Mouse (Mus musculus) hindbrain, embryonic 13.5 days (tissue): ENCODE data around the gene Fbxo42. TPM values are rescaled to one million over a fixed set of nuclear protein-coding genes. Genes with fewer than 3 reads are reported as not detected.

ENCODE experiments used
- ATAC-seq: fragments of 200-750 bp; cut with Nextera tagmentation; 2 replicates; pipeline ENCODE4 v1.8.0; 2017; ENCODE audit warnings: moderate TSS enrichment; ENCODE audit not compliant: low FRiP score
- H3K27ac ChIP-seq: fragments of 300-500 bp; sonication (generic); 2 replicates; pipeline ENCODE4 v1.5.1; 2015; ENCODE audit warnings: inconsistent platforms, mild to moderate bottlenecking, moderate library complexity
- H3K27me3 ChIP-seq: fragments of 300-500 bp; sonication (generic); 2 replicates; pipeline ENCODE4 v1.6.1; 2015; ENCODE audit warnings: mild to moderate bottlenecking, inconsistent platforms
- H3K36me3 ChIP-seq: fragments of 300-500 bp; sonication (generic); 2 replicates; pipeline ENCODE4 v1.6.1; 2015; ENCODE audit warnings: mild to moderate bottlenecking, inconsistent platforms
- H3K4me1 ChIP-seq: fragments of 300-500 bp; sonication (generic); replicated peaks from 2 replicates; pipeline ENCODE4 v1.6.1; 2015; ENCODE audit warnings: inconsistent platforms
- H3K4me2 ChIP-seq: fragments of 300-500 bp; sonication (generic); 2 replicates; pipeline ENCODE4 v1.6.1; 2015; ENCODE audit warnings: inconsistent platforms, mild to moderate bottlenecking, moderate library complexity
- H3K4me3 ChIP-seq: fragments of 300-500 bp; sonication (generic); 2 replicates; pipeline ENCODE4 v1.5.1; 2015; ENCODE audit warnings: mild to moderate bottlenecking, inconsistent platforms
- H3K9ac ChIP-seq: fragments of 300-500 bp; sonication (generic); 2 replicates; pipeline ENCODE4 v1.6.1; 2015; ENCODE audit warnings: mild to moderate bottlenecking, inconsistent platforms
- H3K9me3 ChIP-seq: fragments of 300-500 bp; sonication (generic); 2 replicates; pipeline ENCODE4 v1.6.1; 2016; ENCODE audit warnings: inconsistent platforms
- WGBS: fragments of 180-500 bp; shearing (Covaris S2); methylation state at CpG from one replicate; pipeline ENCODE4 v1.1.7; 2015; 5-methylcytosine and 5-hydroxymethylcytosine counted together
- polyA plus RNA-seq: library from polyadenylated mRNA; unstranded; fragments of >200 nt; fragmentation: Nextera tagmentation; extraction: Ambion mirVana; gene quantifications from 2 replicates; pipeline ENCODE4 v1.2.1, GENCODE M21; 2015

Gene Fbxo42
- polyA plus RNA-seq, 1 experiment from 2014 or later: 21.9 TPM

DNA sequence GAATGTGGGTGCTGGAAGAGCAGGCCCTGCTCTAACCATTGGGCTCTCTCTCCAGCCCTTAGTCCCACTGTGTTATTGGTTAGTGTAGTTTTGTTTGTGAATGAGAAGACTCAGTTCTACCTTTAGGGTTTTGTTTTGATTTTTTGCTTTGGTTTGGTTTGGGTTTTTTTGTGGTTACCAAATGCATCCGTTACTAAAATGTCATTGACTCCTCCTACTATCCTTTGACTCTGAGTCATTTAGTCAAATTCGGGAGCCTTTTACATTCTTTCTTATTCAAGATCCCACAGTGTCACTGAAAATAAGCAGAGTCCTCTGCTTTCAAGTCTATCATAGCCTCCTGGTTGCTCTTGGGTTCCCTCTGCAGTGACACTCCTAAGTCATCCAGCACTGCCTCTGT, 36.2 kb downstream of the Fbxo42 start:
- Histone ChIP-seq H3K4me3 (no peak overlapping the region), H3K9ac (no peak overlapping the region), H3K36me3 (peaks cover 33% of the 10 kb centered on the region), H3K27me3 (no peaks in the 10 kb centered on the region), H3K9me3 (no peaks in the 10 kb centered on the region), H3K4me2 (no peak overlapping the region), H3K4me1 (peaks cover 31% of the 10 kb centered on the region), H3K27ac (no peak overlapping the region)
- no peak for ATAC-seq
- WGBS: 100% methylated on average over 2 of the region's 2 CpGs

DNA sequence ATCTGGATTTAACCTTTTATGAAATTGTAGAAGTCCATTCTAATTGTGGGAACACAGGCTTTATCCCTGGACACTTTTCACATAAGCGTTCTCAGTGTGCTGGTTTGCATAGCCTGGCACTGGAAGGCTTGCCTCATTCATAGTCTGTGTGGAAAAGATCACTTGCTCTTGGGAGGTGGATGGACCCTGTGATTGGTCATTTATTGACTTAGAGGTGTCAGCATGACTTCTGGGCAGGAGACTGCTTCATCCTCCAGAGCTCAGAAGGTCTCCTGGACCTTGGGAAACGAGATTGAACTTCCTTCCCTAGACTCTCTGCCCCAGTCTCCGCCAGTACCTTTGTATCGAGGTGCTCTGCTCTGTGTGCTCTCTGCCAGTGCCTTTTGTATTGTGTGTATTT, 36.7 kb downstream of the Fbxo42 start:
- no peaks in the 10 kb centered on the region for H3K9me3 ChIP-seq
- no peak overlapping the region for H3K9ac ChIP-seq
- 92% methylated on average over 4 of the region's 4 CpGs for WGBS
- peaks cover 26% of the 10 kb centered on the region; the same call in 1 of the 2 replicates for H3K4me1 ChIP-seq
- no peak overlapping the region for H3K4me3 ChIP-seq
- peaks cover 33% of the 10 kb centered on the region for H3K36me3 ChIP-seq
- no peak overlapping the region for H3K4me2 ChIP-seq
- no peak overlapping the region for H3K27ac ChIP-seq
- ATAC-seq: no peak
- H3K27me3 ChIP-seq: no peaks in the 10 kb centered on the region

DNA sequence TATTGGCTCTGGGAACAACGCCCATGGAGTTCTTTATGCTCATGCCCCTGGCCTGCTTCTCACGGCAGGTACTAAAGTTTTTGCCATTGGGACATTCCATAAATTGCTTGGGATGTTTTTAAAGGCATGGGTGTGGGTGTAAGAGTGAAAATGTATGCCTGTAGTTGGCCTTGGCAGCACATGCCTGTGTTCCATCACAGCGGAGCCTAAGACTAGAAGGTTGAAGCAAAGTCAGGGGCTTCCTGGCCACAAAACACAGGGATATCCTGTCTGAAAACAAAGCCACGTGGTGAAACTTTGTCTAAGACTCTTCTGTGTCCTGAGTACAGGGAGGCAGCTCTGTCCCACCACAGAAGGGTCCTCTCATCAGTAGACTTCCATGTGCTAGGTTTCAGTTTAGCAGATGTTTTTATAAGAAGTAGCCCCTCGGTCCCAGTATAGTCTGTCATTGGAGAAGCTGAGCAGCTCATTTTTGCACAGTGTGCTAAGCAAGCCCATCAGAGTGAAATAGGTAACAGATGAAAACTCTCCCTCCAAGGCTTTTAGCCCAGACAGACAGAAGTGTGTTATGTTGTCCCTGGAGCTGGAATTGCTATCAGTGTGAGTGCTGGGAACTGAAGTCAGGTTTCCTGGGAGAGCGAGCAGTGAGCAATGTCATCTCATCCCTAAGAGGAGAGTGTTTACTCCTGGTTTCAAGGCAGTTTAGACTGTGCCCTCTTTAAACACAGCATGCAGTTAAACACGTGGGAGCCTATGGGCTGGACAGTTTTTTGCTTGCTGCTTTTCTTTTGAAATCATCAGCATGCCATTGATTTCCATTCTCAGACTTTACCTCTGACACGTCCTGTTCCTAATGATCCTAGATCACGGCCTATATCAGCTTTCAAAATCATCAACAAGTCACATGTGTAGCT, 39.5 kb downstream of the Fbxo42 start:
- H3K36me3 ChIP-seq: peaks cover 29% of the 10 kb centered on the region
- ATAC-seq: no peak
- WGBS: 76% methylated on average over 9 of the region's 9 CpGs
- H3K9ac ChIP-seq: no peak overlapping the region
- no peak overlapping the region for H3K4me3 ChIP-seq
- no peaks in the 10 kb centered on the region for H3K27me3 ChIP-seq
- peak overlapping the region; percentile 0; the same call in 1 of the 2 replicates for H3K27ac ChIP-seq
- H3K4me2 ChIP-seq: no peak overlapping the region
- peaks cover 17% of the 10 kb centered on the region; the same call in 1 of the 2 replicates for H3K4me1 ChIP-seq
- H3K9me3 ChIP-seq: no peaks in the 10 kb centered on the region

DNA sequence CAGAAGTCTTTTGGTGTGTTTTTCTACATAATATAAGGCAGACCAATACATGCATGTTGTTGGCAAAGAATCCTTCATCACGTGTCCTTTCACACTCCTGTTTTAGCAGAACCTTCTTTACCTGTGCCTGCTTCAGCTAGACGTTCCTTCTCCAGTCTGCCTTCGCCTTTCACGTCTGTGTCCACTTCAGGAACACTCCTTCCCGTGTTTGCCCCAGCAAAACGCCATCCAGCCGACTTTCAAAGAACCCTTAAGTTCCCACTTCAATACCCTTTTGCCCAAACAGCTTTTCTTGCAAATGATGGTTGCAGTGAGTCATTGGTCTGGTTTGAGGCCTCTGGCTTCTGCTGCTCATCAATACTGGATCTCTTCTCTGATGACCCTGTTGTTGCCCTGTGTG, 43.6 kb downstream of the Fbxo42 start:
- no peak for ATAC-seq
- 92% methylated on average over 7 of the region's 7 CpGs for WGBS

DNA sequence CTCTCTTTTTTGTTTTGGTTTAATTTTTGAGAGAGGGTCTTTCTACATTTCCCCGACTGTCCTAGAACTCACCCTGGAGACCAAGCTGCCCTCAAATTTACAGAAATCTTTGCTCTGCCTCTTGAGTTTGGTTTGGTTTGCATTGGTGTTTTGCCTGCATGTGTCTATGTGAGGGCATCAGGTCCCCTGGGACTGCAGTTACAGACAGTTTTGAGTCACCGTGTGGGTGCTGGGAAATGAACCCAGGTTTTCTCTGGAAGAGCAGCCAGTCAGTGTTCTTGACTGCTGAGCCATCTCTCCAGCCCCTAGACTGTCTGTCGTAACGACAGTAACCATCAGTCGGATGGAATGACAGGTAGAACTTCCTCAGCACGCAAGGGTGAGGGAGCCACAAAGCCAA, 46.8 kb downstream of the Fbxo42 start:
- no peak overlapping the region for H3K4me2 ChIP-seq
- H3K9ac ChIP-seq: no peak overlapping the region
- no peak for ATAC-seq
- H3K9me3 ChIP-seq: no peaks in the 10 kb centered on the region
- H3K4me3 ChIP-seq: no peak overlapping the region
- H3K36me3 ChIP-seq: peaks cover 73% of the 10 kb centered on the region
- no peak overlapping the region for H3K27ac ChIP-seq
- H3K27me3 ChIP-seq: no peaks in the 10 kb centered on the region
- 98% methylated on average over 6 of the region's 6 CpGs for WGBS
- no peaks in the 10 kb centered on the region for H3K4me1 ChIP-seq

More for the DNA sequence above, 43.6 kb downstream of the Fbxo42 start:
- H3K27me3 ChIP-seq: no peaks in the 10 kb centered on the region
- no peak overlapping the region for H3K9ac ChIP-seq
- no peak overlapping the region for H3K4me3 ChIP-seq
- H3K9me3 ChIP-seq: no peaks in the 10 kb centered on the region
- H3K4me2 ChIP-seq: no peak overlapping the region
- peaks cover 45% of the 10 kb centered on the region for H3K36me3 ChIP-seq
- H3K4me1 ChIP-seq: peaks cover 9% of the 10 kb centered on the region; the same call in 1 of the 2 replicates
- no peak overlapping the region for H3K27ac ChIP-seq

DNA sequence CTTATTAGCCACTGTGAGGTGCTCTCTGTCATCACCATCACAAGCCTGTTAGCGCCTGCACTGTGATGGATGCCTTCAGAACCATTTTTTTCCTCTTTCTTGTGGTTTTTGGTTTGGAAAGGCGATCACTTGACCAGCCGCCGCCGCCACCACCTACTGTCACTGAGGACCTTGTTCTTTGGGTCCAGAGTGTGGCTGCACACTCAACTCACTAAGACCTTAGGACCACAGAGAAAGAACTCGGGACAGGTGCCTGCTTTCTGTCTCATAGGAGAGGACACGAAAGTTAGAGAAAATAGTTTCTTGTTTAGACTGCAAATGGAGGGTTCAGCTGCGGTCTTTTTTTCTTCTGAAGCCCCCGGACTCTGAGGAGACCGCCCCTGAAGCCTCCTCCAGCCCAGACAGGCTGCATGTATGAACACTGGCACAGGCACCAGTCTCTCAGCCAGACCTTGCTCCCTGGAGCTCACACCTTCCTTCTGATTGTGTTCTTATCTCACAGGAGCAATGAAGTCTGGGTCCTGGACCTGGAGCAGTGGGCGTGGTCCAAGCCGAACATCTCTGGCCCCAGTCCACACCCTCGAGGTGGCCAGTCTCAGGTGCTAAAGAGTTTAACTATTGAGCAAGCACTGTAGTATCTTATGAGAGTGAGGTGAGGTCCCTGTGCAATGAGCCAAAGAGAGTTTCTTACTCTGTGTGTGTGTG, 49.4 kb downstream of the Fbxo42 start:
- over 99% methylated on average over 13 of the region's 13 CpGs for WGBS
- no peak for ATAC-seq
- H3K4me3 ChIP-seq: no peak overlapping the region

DNA sequence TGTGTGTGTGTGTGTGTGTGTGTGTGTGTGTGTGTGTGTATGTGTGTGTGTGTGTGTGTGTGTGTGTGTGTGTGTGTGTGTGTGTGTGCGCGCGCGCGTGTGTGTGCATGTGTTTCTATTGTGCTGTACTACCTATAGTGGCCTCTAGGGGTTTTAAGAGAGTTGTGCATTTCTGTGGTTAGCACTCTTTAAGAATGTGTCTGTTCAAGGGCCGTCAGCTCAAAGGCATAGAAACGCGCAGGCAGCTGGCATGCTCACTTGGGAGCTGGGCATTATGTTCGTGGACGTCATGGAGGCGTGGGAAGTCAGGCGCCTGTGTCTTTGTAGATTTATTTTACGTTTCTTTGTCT, 49.9 kb downstream of the Fbxo42 start:
- no peak for ATAC-seq
- Histone ChIP-seq H3K27me3 (no peaks in the 10 kb centered on the region), H3K9me3 (no peaks in the 10 kb centered on the region), H3K4me1 (no peaks in the 10 kb centered on the region), H3K27ac (no peak overlapping the region), H3K9ac (no peak overlapping the region), H3K4me3 (no peak overlapping the region), H3K36me3 (peaks cover 88% of the 10 kb centered on the region), H3K4me2 (no peak overlapping the region)
- 97% methylated on average over 13 of the region's 13 CpGs for WGBS

More for the DNA sequence above, 49.4 kb downstream of the Fbxo42 start:
- H3K27ac ChIP-seq: no peak overlapping the region
- H3K9ac ChIP-seq: no peak overlapping the region
- H3K36me3 ChIP-seq: peaks cover 86% of the 10 kb centered on the region
- H3K4me1 ChIP-seq: no peaks in the 10 kb centered on the region
- no peak overlapping the region for H3K4me2 ChIP-seq
- no peaks in the 10 kb centered on the region for H3K9me3 ChIP-seq
- no peaks in the 10 kb centered on the region for H3K27me3 ChIP-seq

DNA sequence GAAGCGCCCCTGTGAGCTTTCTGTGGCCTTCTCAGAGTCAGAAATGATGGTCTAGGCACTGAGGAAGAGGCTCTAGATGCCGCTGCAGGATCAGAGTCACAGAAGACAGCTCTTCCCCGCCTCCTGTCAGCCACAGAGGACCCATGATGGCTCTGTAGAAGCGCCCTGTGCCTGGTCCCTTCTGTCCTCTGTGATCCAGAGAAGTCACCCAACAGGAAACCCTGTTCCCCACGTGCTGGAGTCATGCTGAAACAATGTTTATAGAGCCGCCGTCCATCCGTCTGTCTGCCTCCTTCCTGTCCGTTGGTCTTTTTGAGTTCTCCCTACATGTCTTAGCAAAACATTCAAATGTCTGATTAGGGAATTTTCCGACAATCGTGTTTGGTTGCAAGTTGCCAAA, 53.2 kb downstream of the Fbxo42 start:
- no peak for ATAC-seq
- Histone ChIP-seq H3K4me1 (no peaks in the 10 kb centered on the region), H3K36me3 (peaks cover 79% of the 10 kb centered on the region), H3K27ac (no peak overlapping the region), H3K9me3 (no peaks in the 10 kb centered on the region), H3K9ac (no peak overlapping the region), H3K4me3 (no peak overlapping the region), H3K4me2 (no peak overlapping the region), H3K27me3 (no peaks in the 10 kb centered on the region)
- 81% methylated on average over 11 of the region's 11 CpGs for WGBS

DNA sequence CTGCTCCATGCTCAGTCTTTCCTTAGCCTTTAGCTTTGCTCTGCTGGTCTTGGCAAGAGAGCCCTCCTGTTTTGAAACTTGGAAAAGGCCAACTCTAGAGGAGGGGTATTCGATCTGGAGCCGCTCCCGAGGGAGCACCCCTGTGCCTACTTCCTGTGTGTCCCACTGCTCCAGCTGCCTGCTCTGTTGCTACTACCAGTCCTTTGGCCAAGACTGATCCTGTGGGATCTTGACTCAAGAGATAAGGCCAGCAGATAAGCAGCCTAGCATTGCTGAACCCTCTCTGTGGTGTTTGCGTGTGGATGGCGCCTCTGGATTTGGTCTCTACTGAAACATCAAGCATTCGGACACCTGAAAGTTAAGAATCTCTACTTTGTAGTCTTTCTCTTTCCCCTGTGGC, 54.5 kb downstream of the Fbxo42 start:
- Histone ChIP-seq H3K27me3 (no peaks in the 10 kb centered on the region), H3K9ac (no peak overlapping the region), H3K27ac (no peak overlapping the region), H3K36me3 (peaks cover 69% of the 10 kb centered on the region), H3K9me3 (no peaks in the 10 kb centered on the region), H3K4me2 (no peak overlapping the region), H3K4me1 (no peaks in the 10 kb centered on the region), H3K4me3 (no peak overlapping the region)
- WGBS: 97% methylated on average over 6 of the region's 6 CpGs
- no peak for ATAC-seq

DNA sequence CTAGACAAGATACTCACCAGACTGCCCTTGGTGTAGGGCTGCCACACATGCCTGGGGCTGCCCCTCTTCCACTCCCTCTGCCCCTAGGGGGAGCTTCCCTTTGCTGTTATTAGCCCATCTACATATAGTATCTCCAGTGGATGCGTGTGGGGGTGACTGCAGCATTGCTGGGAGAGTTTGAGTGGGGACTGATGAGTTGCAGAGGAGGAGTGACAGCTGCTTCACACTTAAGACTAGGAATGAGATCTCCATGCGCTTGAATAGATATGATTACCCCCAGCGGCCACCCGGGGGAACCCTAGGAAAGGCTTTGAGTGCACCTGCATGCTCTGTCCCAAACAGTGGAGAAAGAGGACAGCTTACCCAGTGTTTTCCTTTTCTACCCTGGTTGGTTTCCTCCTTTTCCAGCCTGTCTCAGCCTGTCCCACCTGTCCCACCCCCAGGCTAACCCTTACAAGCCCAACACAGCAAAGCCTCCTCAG, 56.9 kb downstream of the Fbxo42 start:
- no peak overlapping the region for H3K9ac ChIP-seq
- no peaks in the 10 kb centered on the region for H3K9me3 ChIP-seq
- H3K27me3 ChIP-seq: no peaks in the 10 kb centered on the region
- 81% methylated on average over 4 of the region's 4 CpGs for WGBS
- H3K4me2 ChIP-seq: no peak overlapping the region
- peaks cover 48% of the 10 kb centered on the region for H3K36me3 ChIP-seq
- no peak overlapping the region for H3K27ac ChIP-seq
- H3K4me3 ChIP-seq: no peak overlapping the region
- ATAC-seq: no peak
- no peaks in the 10 kb centered on the region for H3K4me1 ChIP-seq

DNA sequence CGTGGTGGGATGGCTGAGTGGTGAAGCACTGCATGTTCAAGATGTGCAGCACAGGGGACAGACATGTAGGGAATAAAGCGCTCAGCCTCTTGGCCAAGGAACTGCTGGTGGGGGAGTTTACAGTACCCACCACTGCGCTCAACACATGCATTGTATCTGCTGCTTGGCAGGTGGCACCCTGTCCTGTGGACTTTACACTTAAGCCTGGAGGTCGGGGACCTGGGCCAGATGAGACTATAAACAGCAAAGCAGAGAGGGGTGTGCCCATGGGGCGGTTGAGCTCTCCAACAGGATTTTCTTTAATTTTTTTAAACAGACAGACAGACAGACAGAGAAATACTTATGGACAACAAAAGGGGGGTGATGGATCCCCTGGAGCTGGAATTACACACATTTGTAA, 59.4 kb downstream of the Fbxo42 start:
- Histone ChIP-seq H3K9ac (no peak overlapping the region), H3K4me1 (peaks cover 5% of the 10 kb centered on the region; the same call in 1 of the 2 replicates), H3K36me3 (peaks cover 23% of the 10 kb centered on the region), H3K9me3 (no peaks in the 10 kb centered on the region), H3K4me3 (no peak overlapping the region), H3K27me3 (no peaks in the 10 kb centered on the region), H3K27ac (no peak overlapping the region), H3K4me2 (no peak overlapping the region)
- no peak for ATAC-seq
- WGBS: 94% methylated on average over 5 of the region's 5 CpGs

DNA sequence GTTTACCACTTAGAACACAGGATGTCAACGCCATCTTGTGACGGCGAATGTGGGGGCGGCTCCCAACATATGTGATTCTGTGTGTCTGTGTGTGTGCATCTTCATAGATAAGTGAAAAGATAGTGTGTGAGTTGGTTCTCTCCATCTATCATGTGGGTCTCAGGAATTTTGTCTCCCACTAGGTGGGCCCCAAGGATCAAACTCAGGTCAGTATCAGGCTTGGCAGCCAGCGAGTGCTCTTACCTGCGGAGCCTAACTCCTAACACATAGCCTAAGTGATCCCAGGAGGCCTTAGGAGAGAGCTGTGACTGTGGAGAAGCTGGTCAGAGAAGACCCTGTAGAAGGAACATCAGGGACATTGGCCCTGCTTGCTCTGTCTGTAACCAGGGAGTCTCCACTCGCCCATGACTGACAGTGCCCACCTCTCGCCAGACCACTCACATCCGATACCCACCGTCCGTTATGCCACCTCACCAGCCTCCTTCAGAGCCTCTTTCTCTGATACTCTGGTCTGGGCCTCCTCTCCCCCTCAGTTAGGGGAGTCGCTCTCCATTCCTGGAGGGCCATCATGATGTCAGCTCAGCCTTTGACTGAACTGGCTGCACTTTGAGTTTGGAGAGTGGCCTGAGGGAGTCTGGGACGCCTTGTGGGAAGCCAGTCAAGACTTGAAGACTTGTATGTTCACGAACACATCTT, 63.0 kb downstream of the Fbxo42 start:
- H3K27me3 ChIP-seq: no peaks in the 10 kb centered on the region
- WGBS: 76% methylated on average over 14 of the region's 14 CpGs
- peak overlapping the region; percentile 70 for H3K27ac ChIP-seq
- H3K9ac ChIP-seq: peak overlapping the region; percentile 59; the same call in 1 of the 2 replicates
- no peaks in the 10 kb centered on the region for H3K9me3 ChIP-seq
- 0 out of 2 replicates have a peak, but pooled peaks cover 2% of the 10 kb centered on the region for H3K36me3 ChIP-seq
- H3K4me1 ChIP-seq: peaks cover 23% of the 10 kb centered on the region
- peak overlapping the region; percentile 57 for H3K4me2 ChIP-seq
- ATAC-seq: peak; percentile 15; the same call in 1 of the 2 replicates
- peak overlapping the region; percentile 41 for H3K4me3 ChIP-seq
